Mouse (Mus musculus) stomach, embryonic 16.5 days (tissue): ENCODE data around the gene Gemin5. TPM values are rescaled to one million over a fixed set of nuclear protein-coding genes. Genes with fewer than 3 reads are reported as not detected.

ENCODE experiments used
- ATAC-seq: fragments of 200-750 bp; cut with Nextera tagmentation; 2 replicates; pipeline ENCODE4 v1.8.0; 2017; ENCODE audit warnings: moderate number of reproducible peaks, moderate TSS enrichment; ENCODE audit not compliant: insufficient read depth, low FRiP score
- H3K27ac ChIP-seq: fragments of 300-500 bp; sonication (generic); 2 replicates; pipeline ENCODE4 v1.5.1; 2014; ENCODE audit warnings: low read length
- H3K27me3 ChIP-seq: fragments of 300-500 bp; sonication (generic); 2 replicates; pipeline ENCODE4 v1.6.1; 2014; ENCODE audit warnings: low read length, control low read depth, mixed read lengths; ENCODE audit not compliant: control insufficient read depth, insufficient read depth
- H3K36me3 ChIP-seq: fragments of 300-500 bp; sonication (generic); 2 replicates; pipeline ENCODE4 v1.6.1; 2014; ENCODE audit warnings: low read length; ENCODE audit not compliant: control insufficient read depth, insufficient read depth
- H3K4me1 ChIP-seq: fragments of 300-500 bp; sonication (generic); 2 replicates; pipeline ENCODE4 v1.6.1; 2014; ENCODE audit warnings: low read length, control low read depth, mixed read lengths; ENCODE audit not compliant: control insufficient read depth, insufficient read depth
- H3K4me2 ChIP-seq: fragments of 300-500 bp; sonication (generic); 2 replicates; pipeline ENCODE4 v1.6.1; 2014; ENCODE audit warnings: low read depth, low read length, mixed read lengths
- H3K4me3 ChIP-seq: fragments of 300-500 bp; sonication (generic); replicated peaks from 2 replicates; pipeline ENCODE4 v1.5.1; 2014; ENCODE audit warnings: mild to moderate bottlenecking, low read length
- H3K9ac ChIP-seq: fragments of 300-500 bp; sonication (generic); 2 replicates; pipeline ENCODE4 v1.6.1; 2014; ENCODE audit warnings: low read length
- H3K9me3 ChIP-seq: fragments of 300-500 bp; sonication (generic); replicated peaks from 2 replicates; pipeline ENCODE4 v1.6.1; 2016; ENCODE audit warnings: low read length, control low read depth; ENCODE audit not compliant: control insufficient read depth
- WGBS: fragments of 180-500 bp; shearing (Covaris S2); extraction: QIAGEN DNeasy Blood & Tissue Kit; methylation state at CpG from one replicate; pipeline ENCODE4 v1.1.7; 2014; 5-methylcytosine and 5-hydroxymethylcytosine counted together
- polyA plus RNA-seq: library from polyadenylated mRNA; unstranded; fragments of >200 nt; fragmentation: Nextera tagmentation; extraction: Ambion mirVana; gene quantifications from 2 replicates; pipeline ENCODE4 v1.2.1, GENCODE M21; 2015

The Gemin5 gene
- polyA plus RNA-seq, 1 experiment from 2014 or later = 14.9 TPM

DNA sequence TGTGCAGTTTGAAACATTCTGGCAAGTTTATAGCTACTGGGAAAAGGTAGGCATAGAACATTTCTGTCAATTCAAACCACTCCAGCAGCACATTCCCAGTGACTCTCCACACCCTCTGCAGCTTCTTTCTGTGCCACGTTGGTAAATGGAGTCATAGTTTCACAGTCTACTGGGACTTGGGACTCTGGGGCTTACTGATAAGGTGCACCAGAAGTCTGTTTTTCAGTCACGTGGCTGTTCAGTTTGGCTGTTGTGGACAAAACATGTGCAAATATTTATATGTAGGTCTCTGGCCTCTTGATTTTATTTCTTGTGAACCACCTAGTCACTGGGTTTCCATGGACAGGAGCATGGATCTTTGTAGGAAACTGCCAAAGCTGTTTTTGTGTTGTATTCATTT, 40.8 kb downstream of the Gemin5 start:
- Histone ChIP-seq H3K36me3 (0 out of 2 replicates have a peak, but pooled peaks cover 6% of the 10 kb centered on the region), H3K4me3 (no peak overlapping the region), H3K9ac (no peak overlapping the region), H3K27me3 (no peaks in the 10 kb centered on the region), H3K4me2 (no peak overlapping the region), H3K9me3 (no peaks in the 10 kb centered on the region), H3K4me1 (no peaks in the 10 kb centered on the region), H3K27ac (no peak overlapping the region)
- WGBS = 53% methylated on average over 2 of the region's 2 CpGs
- no peak for ATAC-seq

- H3K9me3 ChIP-seq = no peaks in the 10 kb centered on the region
- no peak overlapping the region for H3K4me2 ChIP-seq
- no peak overlapping the region for H3K4me3 ChIP-seq
- ATAC-seq = peak; percentile 21; the same call in 1 of the 2 replicates
- H3K36me3 ChIP-seq = peaks cover 11% of the 10 kb centered on the region; the same call in 1 of the 2 replicates
- no peak overlapping the region for H3K27ac ChIP-seq
- H3K27me3 ChIP-seq = no peaks in the 10 kb centered on the region
- no peaks in the 10 kb centered on the region for H3K4me1 ChIP-seq
- H3K9ac ChIP-seq = no peak overlapping the region
- WGBS = 64% methylated on average over 7 of the region's 7 CpGs
Measured at GRCm38 (mm10) chr11:58126397-58127160, 41.8 kb downstream of the Gemin5 start.

- no peak overlapping the region for H3K4me3 ChIP-seq
- no peak for ATAC-seq
- H3K9me3 ChIP-seq = no peaks in the 10 kb centered on the region
- no peaks in the 10 kb centered on the region for H3K4me1 ChIP-seq
- no peak overlapping the region for H3K27ac ChIP-seq
- H3K36me3 ChIP-seq = peaks cover 17% of the 10 kb centered on the region
- WGBS = 76% methylated on average over 11 of the region's 11 CpGs
- no peaks in the 10 kb centered on the region for H3K27me3 ChIP-seq
- no peak overlapping the region for H3K9ac ChIP-seq
- no peak overlapping the region for H3K4me2 ChIP-seq
Measured at GRCm38 (mm10) chr11:58125021-58125420, 43.3 kb downstream of the Gemin5 start.

DNA sequence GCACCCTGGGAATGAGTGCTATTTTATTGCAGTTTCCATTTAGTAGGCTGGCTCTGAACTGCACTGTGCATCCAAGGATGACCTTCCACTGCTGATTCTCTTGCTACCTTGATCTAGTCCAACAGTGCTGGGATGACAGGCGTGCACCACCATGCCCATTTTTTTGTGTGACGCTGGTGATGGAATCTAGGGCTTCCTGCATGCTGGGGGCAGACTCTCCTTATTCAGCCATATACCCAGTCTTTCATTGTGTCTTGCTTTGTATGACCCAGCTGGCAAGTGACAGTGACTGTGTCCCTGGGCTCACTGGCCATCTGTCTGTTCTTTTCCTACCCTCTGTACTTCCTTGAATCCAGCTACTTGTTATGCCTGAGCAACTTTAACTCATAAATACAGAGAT, 44.6 kb downstream of the Gemin5 start:
- H3K9ac ChIP-seq = no peak overlapping the region
- peaks cover 15% of the 10 kb centered on the region for H3K36me3 ChIP-seq
- H3K4me3 ChIP-seq = no peak overlapping the region
- WGBS = 96% methylated on average over 2 of the region's 2 CpGs
- H3K27ac ChIP-seq = no peak overlapping the region
- no peak for ATAC-seq
- no peaks in the 10 kb centered on the region for H3K27me3 ChIP-seq
- no peaks in the 10 kb centered on the region for H3K9me3 ChIP-seq
- no peaks in the 10 kb centered on the region for H3K4me1 ChIP-seq
- no peak overlapping the region for H3K4me2 ChIP-seq

GRCm38 (mm10) chr11:58121351-58121750, 47.0 kb downstream of the Gemin5 start:
- Histone ChIP-seq H3K36me3 (peaks cover 15% of the 10 kb centered on the region), H3K4me3 (no peak overlapping the region)
- WGBS = 88% methylated on average over 9 of the region's 9 CpGs

GRCm38 (mm10) chr11:58120655-58121054, 47.7 kb downstream of the Gemin5 start:
- no peak overlapping the region for H3K4me2 ChIP-seq
- no peaks in the 10 kb centered on the region for H3K9me3 ChIP-seq
- no peaks in the 10 kb centered on the region for H3K27me3 ChIP-seq
- H3K9ac ChIP-seq = no peak overlapping the region
- no peak for ATAC-seq
- no peak overlapping the region for H3K4me3 ChIP-seq
- H3K4me1 ChIP-seq = no peaks in the 10 kb centered on the region
- H3K27ac ChIP-seq = no peak overlapping the region
- H3K36me3 ChIP-seq = peaks cover 13% of the 10 kb centered on the region
- 77% methylated on average over 3 of the region's 3 CpGs for WGBS

More at GRCm38 (mm10) chr11:58121351-58121750, 47.0 kb downstream of the Gemin5 start:
- no peak for ATAC-seq
- Histone ChIP-seq H3K9me3 (no peaks in the 10 kb centered on the region), H3K4me1 (no peaks in the 10 kb centered on the region), H3K9ac (no peak overlapping the region), H3K27ac (no peak overlapping the region), H3K4me2 (no peak overlapping the region), H3K27me3 (no peaks in the 10 kb centered on the region)

GRCm38 (mm10) chr11:58117044-58117652, 51.2 kb downstream of the Gemin5 start:
- Histone ChIP-seq H3K27me3 (no peaks in the 10 kb centered on the region), H3K9me3 (no peaks in the 10 kb centered on the region), H3K36me3 (peaks cover 37% of the 10 kb centered on the region), H3K4me3 (no peak overlapping the region), H3K9ac (no peak overlapping the region), H3K4me1 (no peaks in the 10 kb centered on the region), H3K27ac (no peak overlapping the region), H3K4me2 (no peak overlapping the region)
- WGBS = 82% methylated on average over 10 of the region's 10 CpGs
- no peak for ATAC-seq

- Histone ChIP-seq H3K27ac (no peak overlapping the region), H3K9me3 (no peaks in the 10 kb centered on the region), H3K27me3 (no peaks in the 10 kb centered on the region), H3K4me1 (no peaks in the 10 kb centered on the region), H3K36me3 (peaks cover 35% of the 10 kb centered on the region), H3K9ac (no peak overlapping the region), H3K4me2 (no peak overlapping the region), H3K4me3 (no peak overlapping the region)
- ATAC-seq = no peak
- WGBS = 77% methylated on average over 1 of the region's 1 CpGs
Measured at GRCm38 (mm10) chr11:58116560-58116959, 51.8 kb downstream of the Gemin5 start.

DNA sequence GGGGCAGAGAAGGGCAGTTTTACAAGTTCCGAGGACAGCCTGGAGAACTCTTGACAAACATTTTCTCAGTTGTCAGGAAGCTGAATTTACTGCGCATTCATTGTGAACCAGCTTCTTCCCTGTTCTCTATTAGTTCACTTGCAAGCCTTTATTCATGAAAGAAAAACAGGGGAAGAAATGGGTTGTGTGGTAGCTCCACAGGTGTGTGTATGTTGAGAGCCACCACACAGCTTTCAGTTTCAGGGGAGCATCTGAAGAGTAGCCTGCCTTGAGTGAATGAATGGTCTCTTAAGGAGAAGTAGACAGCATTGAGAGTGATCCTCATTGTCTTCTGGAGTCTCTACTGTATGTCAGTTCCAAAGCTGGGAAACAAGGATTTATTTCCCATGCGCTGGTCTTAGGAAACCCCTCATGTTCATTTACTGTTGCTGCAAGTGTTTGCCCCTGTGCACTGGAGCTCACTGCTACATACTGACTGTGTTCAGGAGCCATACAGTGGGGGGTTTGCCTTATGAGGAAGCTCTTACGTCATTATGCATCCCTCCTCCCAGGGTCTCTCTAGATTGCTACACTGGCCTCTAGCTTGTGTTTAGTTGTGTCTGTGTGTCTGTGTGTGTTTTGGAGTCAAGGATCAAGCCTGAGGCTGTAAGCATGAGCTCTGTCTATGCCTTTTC, 60.5 kb downstream of the Gemin5 start:
- Histone ChIP-seq H3K27me3 (no peaks in the 10 kb centered on the region), H3K9ac (no peak overlapping the region), H3K9me3 (no peaks in the 10 kb centered on the region), H3K4me2 (no peak overlapping the region), H3K27ac (no peak overlapping the region), H3K4me3 (no peak overlapping the region), H3K4me1 (peaks cover 9% of the 10 kb centered on the region), H3K36me3 (peaks cover 14% of the 10 kb centered on the region; the same call in 1 of the 2 replicates)
- ATAC-seq = no peak
- 81% methylated on average over 4 of the region's 4 CpGs for WGBS
